Mouse (Mus musculus): ENCODE measurements around the gene Cyb5d1. TPM values are rescaled to one million over a fixed set of nuclear protein-coding genes. Genes with fewer than 3 reads are reported as not detected.

Gene Cyb5d1
- polyA plus RNA-seq, 1 experiment from 2014 or later, result 42.6 TPM

Other genes with a start within 250 kb of the Cyb5d1 start
- 0.08 TPM in 1 of 2 replicates, not detected in the other for gene Alox12b, start 238.6 kb downstream of the Cyb5d1 start, polyA plus RNA-seq (2016; fragmentation: Nextera tagmentation; extraction: Ambion mirVana)
- gene Alox8, start 197.8 kb downstream of the Cyb5d1 start, polyA plus RNA-seq (2016; fragmentation: Nextera tagmentation; extraction: Ambion mirVana), result 0.08 TPM in 1 of 2 replicates, not detected in the other
- 0.08 TPM in 1 of 2 replicates, not detected in the other for gene Gucy2e, start 158.6 kb downstream of the Cyb5d1 start, polyA plus RNA-seq (2016; fragmentation: Nextera tagmentation; extraction: Ambion mirVana)
- gene Cntrob, start 71.9 kb downstream of the Cyb5d1 start, polyA plus RNA-seq (2016; fragmentation: Nextera tagmentation; extraction: Ambion mirVana), result 36.0 and 37.2 TPM in 2 replicates
- gene Trappc1, start 71.7 kb downstream of the Cyb5d1 start, polyA plus RNA-seq (2016; fragmentation: Nextera tagmentation; extraction: Ambion mirVana), result 136 and 151 TPM in 2 replicates
- gene Kcnab3, start 69.4 kb downstream of the Cyb5d1 start, polyA plus RNA-seq (2016; fragmentation: Nextera tagmentation; extraction: Ambion mirVana), result 1.9 and 2.5 TPM in 2 replicates
- 23.7 and 28.2 TPM in 2 replicates for gene Rnf227, start 55.2 kb downstream of the Cyb5d1 start, polyA plus RNA-seq (2016; fragmentation: Nextera tagmentation; extraction: Ambion mirVana)
- gene Chd3, start 26.2 kb downstream of the Cyb5d1 start, polyA plus RNA-seq (2016; fragmentation: Nextera tagmentation; extraction: Ambion mirVana), result 121 and 124 TPM in 2 replicates
- 126 and 136 TPM in 2 replicates for gene Naa38, start 144 bp downstream of the Cyb5d1 start, polyA plus RNA-seq (2016; fragmentation: Nextera tagmentation; extraction: Ambion mirVana)
- 24.2 and 25.4 TPM in 2 replicates for gene Tmem88, start 2.6 kb upstream of the Cyb5d1 start, polyA plus RNA-seq (2016; fragmentation: Nextera tagmentation; extraction: Ambion mirVana)
- 45.4 and 49.1 TPM in 2 replicates for gene Kdm6b, start 18.0 kb upstream of the Cyb5d1 start, polyA plus RNA-seq (2016; fragmentation: Nextera tagmentation; extraction: Ambion mirVana)
- 1.9 and 3.3 TPM in 2 replicates for gene Dnah2, start 153.5 kb upstream of the Cyb5d1 start, polyA plus RNA-seq (2016; fragmentation: Nextera tagmentation; extraction: Ambion mirVana)
- gene Efnb3, start 164.6 kb upstream of the Cyb5d1 start, polyA plus RNA-seq (2016; fragmentation: Nextera tagmentation; extraction: Ambion mirVana), result 53.3 and 54.3 TPM in 2 replicates
- gene Wrap53, start 184.6 kb upstream of the Cyb5d1 start, polyA plus RNA-seq (2016; fragmentation: Nextera tagmentation; extraction: Ambion mirVana), result 35.8 and 39.0 TPM in 2 replicates
- 175 and 180 TPM in 2 replicates for gene Trp53, start 184.7 kb upstream of the Cyb5d1 start, polyA plus RNA-seq (2016; fragmentation: Nextera tagmentation; extraction: Ambion mirVana)
- gene Atp1b2, start 210.3 kb upstream of the Cyb5d1 start, polyA plus RNA-seq (2016; fragmentation: Nextera tagmentation; extraction: Ambion mirVana), result 3.0 and 4.8 TPM in 2 replicates
- gene Shbg, start 222.3 kb upstream of the Cyb5d1 start, polyA plus RNA-seq (2016; fragmentation: Nextera tagmentation; extraction: Ambion mirVana), result not detected in 2 replicates
- gene Sat2, start 226.4 kb upstream of the Cyb5d1 start, polyA plus RNA-seq (2016; fragmentation: Nextera tagmentation; extraction: Ambion mirVana), result 24.3 and 25.8 TPM in 2 replicates
- 56.0 and 63.9 TPM in 2 replicates for gene Fxr2, start 237.4 kb upstream of the Cyb5d1 start, polyA plus RNA-seq (2016; fragmentation: Nextera tagmentation; extraction: Ambion mirVana)

Measured in limb, embryonic 12.5 days (tissue).